Mouse (Mus musculus) kidney, embryonic 15.5 days (tissue): ENCODE measurements around the gene Ccdc116. TPM values are rescaled to one million over a fixed set of nuclear protein-coding genes. Genes with fewer than 3 reads are reported as not detected.
"Not testable (repeated sequence)": the region's sequence is repeated elsewhere in the genome, so short reads cannot be mapped to it uniquely, and the experiment has no call there.

ENCODE experiments used
- ATAC-seq: fragments of 200-750 bp; cut with Nextera tagmentation; replicated peaks from 2 replicates; pipeline ENCODE4 v1.8.0; 2017; ENCODE audit warnings: moderate TSS enrichment; ENCODE audit not compliant: low FRiP score
- H3K27ac ChIP-seq: fragments of 300-500 bp; sonication (generic); 2 replicates; pipeline ENCODE4 v1.5.1; 2015; ENCODE audit warnings: mild to moderate bottlenecking, inconsistent platforms
- H3K27me3 ChIP-seq: fragments of 300-500 bp; sonication (generic); 2 replicates; pipeline ENCODE4 v1.6.1; 2015; ENCODE audit warnings: inconsistent platforms
- H3K36me3 ChIP-seq: fragments of 300-500 bp; sonication (generic); 2 replicates; pipeline ENCODE4 v1.6.1; 2015; ENCODE audit warnings: inconsistent platforms
- H3K4me1 ChIP-seq: fragments of 300-500 bp; sonication (generic); 2 replicates; pipeline ENCODE4 v1.6.1; 2015; ENCODE audit warnings: inconsistent platforms
- H3K4me2 ChIP-seq: fragments of 300-500 bp; sonication (generic); 2 replicates; pipeline ENCODE4 v1.6.1; 2015; ENCODE audit warnings: moderate library complexity, mild to moderate bottlenecking, inconsistent platforms
- H3K4me3 ChIP-seq: fragments of 300-500 bp; sonication (generic); replicated peaks from 2 replicates; pipeline ENCODE4 v1.5.1; 2015; ENCODE audit warnings: mild to moderate bottlenecking, inconsistent platforms
- H3K9ac ChIP-seq: fragments of 300-500 bp; sonication (generic); 2 replicates; pipeline ENCODE4 v1.6.1; 2015; ENCODE audit warnings: mild to moderate bottlenecking, inconsistent platforms
- H3K9me3 ChIP-seq: fragments of 300-500 bp; sonication (generic); replicated peaks from 2 replicates; pipeline ENCODE4 v1.6.1; 2016; ENCODE audit warnings: inconsistent platforms
- WGBS: fragments of 180-500 bp; shearing (Covaris S2); methylation state at CpG from one replicate; pipeline ENCODE4 v1.1.7; 2015; ENCODE audit warnings: mixed read lengths; 5-methylcytosine and 5-hydroxymethylcytosine counted together
- polyA plus RNA-seq: library from polyadenylated mRNA; unstranded; fragments of >200 nt; fragmentation: Nextera tagmentation; extraction: Ambion mirVana; gene quantifications from 2 replicates; pipeline ENCODE4 v1.2.1, GENCODE M21; 2015

Gene Ccdc116
- polyA plus RNA-seq: 0.53 and 0.60 TPM in 2 replicates

DNA sequence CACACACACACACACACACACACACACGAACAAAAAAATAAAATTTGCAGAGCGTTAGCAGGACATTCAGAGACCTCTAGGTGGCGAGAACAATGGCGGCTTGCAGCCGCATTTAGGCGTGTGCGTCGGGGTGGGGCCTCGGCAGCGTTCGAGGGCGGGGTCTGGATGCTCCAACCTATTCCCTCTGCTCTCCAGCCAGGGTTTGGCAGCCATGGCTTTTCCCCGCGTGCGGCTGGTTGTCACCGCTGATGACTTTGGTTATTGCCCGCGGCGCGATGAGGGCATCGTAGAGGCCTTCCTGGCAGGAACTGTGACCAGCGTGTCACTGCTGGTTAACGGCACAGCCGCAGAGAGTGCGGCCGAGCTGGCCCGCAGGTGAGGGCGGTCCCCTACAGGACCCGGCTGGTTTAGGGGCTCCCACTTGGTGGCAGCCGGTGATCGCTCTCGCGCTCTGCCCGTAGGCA lies at the start of gene Ccdc116:
TSS of gene Ccdc116 (minus strand) at position 458 of the 464 bp plus-strand sequence.
- H3K9ac ChIP-seq: peak within 1 kb of the TSS; percentile 53
- peak; percentile 78 for ATAC-seq
- under 1% methylated on average over 34 of the region's 34 CpGs for WGBS
- peak within 1 kb of the TSS; percentile 64 for H3K4me3 ChIP-seq
- H3K36me3 ChIP-seq: peaks cover 11% of the 10 kb centered on the region
- peaks cover 3% of the 10 kb centered on the region for H3K27me3 ChIP-seq
- H3K9me3 ChIP-seq: no peaks in the 10 kb centered on the region
- peak within 1 kb of the TSS; percentile 100 for H3K4me2 ChIP-seq
- H3K4me1 ChIP-seq: peaks cover 16% of the 10 kb centered on the region
- no peak within 1 kb of the TSS for H3K27ac ChIP-seq

DNA sequence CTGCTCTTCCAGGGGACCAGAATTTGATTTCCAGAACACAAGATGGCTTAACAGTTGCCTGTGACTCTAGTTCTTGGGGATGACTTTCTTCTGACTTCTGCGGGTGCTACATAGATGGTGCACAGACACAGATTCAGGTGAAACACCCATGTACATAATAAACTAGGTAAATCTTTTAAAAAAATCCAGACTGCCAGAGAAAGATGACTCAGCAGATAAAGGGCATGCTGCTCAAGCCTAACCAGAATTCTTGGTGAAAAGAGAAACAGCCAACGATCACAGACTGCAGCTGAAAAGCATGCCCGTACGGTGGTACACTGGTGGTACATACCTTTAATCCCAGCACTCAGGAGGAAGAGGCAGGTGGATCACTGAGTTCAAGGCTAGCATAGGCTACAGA lies 46.8 kb upstream of the Ccdc116 start:
- 97% methylated on average over 4 of the region's 4 CpGs for WGBS
- Histone ChIP-seq H3K9me3 (no peaks in the 10 kb centered on the region), H3K4me1 (no peaks in the 10 kb centered on the region), H3K27ac (no peak overlapping the region), H3K27me3 (no peaks in the 10 kb centered on the region), H3K36me3 (peaks cover 38% of the 10 kb centered on the region; the same call in 1 of the 2 replicates), H3K9ac (no peak overlapping the region), H3K4me3 (no peak overlapping the region), H3K4me2 (no peak overlapping the region)
- no peak for ATAC-seq

DNA sequence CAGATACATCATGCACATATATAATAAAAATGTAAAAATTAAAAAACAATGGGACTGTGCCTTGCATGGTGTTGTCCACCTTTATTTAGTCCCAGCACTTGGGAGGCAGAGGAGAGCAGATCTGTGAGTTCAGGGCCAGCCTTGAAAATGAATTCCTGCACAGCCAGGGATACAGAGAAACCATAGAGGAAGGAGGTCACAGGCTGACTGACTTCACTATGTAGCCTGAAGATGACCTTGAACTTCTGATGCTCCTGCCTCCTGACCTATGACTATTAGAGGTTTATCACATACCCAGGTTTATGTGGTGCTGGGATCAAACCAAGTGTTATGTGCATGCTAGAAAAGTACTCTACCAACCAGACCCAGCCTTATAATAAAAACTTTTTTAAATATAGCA lies 38.4 kb upstream of the Ccdc116 start:
- peaks cover 32% of the 10 kb centered on the region for H3K36me3 ChIP-seq
- no peaks in the 10 kb centered on the region for H3K27me3 ChIP-seq
- H3K27ac ChIP-seq: no peak overlapping the region
- no peak overlapping the region for H3K9ac ChIP-seq
- no peak overlapping the region for H3K4me3 ChIP-seq
- no peaks in the 10 kb centered on the region for H3K4me1 ChIP-seq
- no peak for ATAC-seq
- no peak overlapping the region for H3K4me2 ChIP-seq
- H3K9me3 ChIP-seq: no peaks in the 10 kb centered on the region

GRCm38 (mm10) chr16:17183003-17183402 lies 36.0 kb upstream of the Ccdc116 start:
- Histone ChIP-seq H3K4me3 (no peak overlapping the region), H3K36me3 (peaks cover 32% of the 10 kb centered on the region), H3K27ac (no peak overlapping the region), H3K27me3 (no peaks in the 10 kb centered on the region), H3K4me2 (no peak overlapping the region), H3K4me1 (no peaks in the 10 kb centered on the region), H3K9me3 (no peaks in the 10 kb centered on the region), H3K9ac (no peak overlapping the region)
- 79% methylated on average over 3 of the region's 3 CpGs for WGBS
- no peak for ATAC-seq

GRCm38 (mm10) chr16:17182136-17182535 lies 35.1 kb upstream of the Ccdc116 start:
- 74% methylated on average over 2 of the region's 2 CpGs for WGBS

GRCm38 (mm10) chr16:17181382-17181781 lies 34.4 kb upstream of the Ccdc116 start:
- no peak overlapping the region for H3K27ac ChIP-seq
- H3K4me2 ChIP-seq: no peak overlapping the region
- H3K27me3 ChIP-seq: no peaks in the 10 kb centered on the region
- no peak overlapping the region for H3K9ac ChIP-seq
- peaks cover 36% of the 10 kb centered on the region for H3K36me3 ChIP-seq
- H3K4me1 ChIP-seq: no peaks in the 10 kb centered on the region
- no peak overlapping the region for H3K4me3 ChIP-seq
- 86% methylated on average over 4 of the region's 4 CpGs for WGBS
- no peaks in the 10 kb centered on the region for H3K9me3 ChIP-seq
- no peak for ATAC-seq

More at GRCm38 (mm10) chr16:17182136-17182535, 35.1 kb upstream of the Ccdc116 start:
- H3K4me3 ChIP-seq: no peak overlapping the region
- ATAC-seq: no peak
- no peak overlapping the region for H3K4me2 ChIP-seq
- peaks cover 37% of the 10 kb centered on the region for H3K36me3 ChIP-seq
- no peaks in the 10 kb centered on the region for H3K27me3 ChIP-seq
- no peak overlapping the region for H3K27ac ChIP-seq
- H3K9me3 ChIP-seq: no peaks in the 10 kb centered on the region
- no peak overlapping the region for H3K9ac ChIP-seq
- H3K4me1 ChIP-seq: no peaks in the 10 kb centered on the region

DNA sequence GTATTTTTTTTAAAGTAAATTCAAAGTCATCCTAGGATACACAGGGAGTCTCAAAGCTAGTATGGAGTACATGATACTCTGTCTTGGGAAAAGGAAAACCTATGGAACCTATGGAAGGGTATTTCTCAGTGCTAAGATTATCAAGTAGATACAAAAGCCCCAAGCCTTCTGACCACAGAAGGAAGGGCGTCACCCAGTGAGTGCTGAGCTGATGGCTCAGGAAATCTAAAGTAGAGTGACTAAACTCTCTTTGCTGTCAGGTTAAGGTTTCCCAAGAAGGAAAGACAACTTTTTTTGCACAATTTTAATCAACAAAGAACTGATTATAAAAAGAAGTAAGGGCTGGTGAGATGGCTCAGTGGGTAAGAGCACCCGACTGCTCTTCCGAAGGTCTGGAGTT lies 32.7 kb upstream of the Ccdc116 start:
- no peak overlapping the region for H3K27ac ChIP-seq
- H3K9ac ChIP-seq: no peak overlapping the region
- ATAC-seq: no peak
- no peaks in the 10 kb centered on the region for H3K9me3 ChIP-seq
- H3K4me1 ChIP-seq: no peaks in the 10 kb centered on the region
- H3K27me3 ChIP-seq: no peaks in the 10 kb centered on the region
- no peak overlapping the region for H3K4me2 ChIP-seq
- no peak overlapping the region for H3K4me3 ChIP-seq
- WGBS: 95% methylated on average over 3 of the region's 3 CpGs
- peaks cover 37% of the 10 kb centered on the region for H3K36me3 ChIP-seq

- no peak for ATAC-seq
- Histone ChIP-seq H3K4me3 (no peak overlapping the region), H3K27me3 (no peaks in the 10 kb centered on the region), H3K4me1 (no peaks in the 10 kb centered on the region), H3K27ac (no peak overlapping the region), H3K36me3 (peaks cover 50% of the 10 kb centered on the region), H3K4me2 (no peak overlapping the region), H3K9me3 (no peaks in the 10 kb centered on the region), H3K9ac (no peak overlapping the region)
- WGBS: 94% methylated on average over 1 of the region's 1 CpGs
Measured at GRCm38 (mm10) chr16:17177623-17178170, 30.7 kb upstream of the Ccdc116 start.

DNA sequence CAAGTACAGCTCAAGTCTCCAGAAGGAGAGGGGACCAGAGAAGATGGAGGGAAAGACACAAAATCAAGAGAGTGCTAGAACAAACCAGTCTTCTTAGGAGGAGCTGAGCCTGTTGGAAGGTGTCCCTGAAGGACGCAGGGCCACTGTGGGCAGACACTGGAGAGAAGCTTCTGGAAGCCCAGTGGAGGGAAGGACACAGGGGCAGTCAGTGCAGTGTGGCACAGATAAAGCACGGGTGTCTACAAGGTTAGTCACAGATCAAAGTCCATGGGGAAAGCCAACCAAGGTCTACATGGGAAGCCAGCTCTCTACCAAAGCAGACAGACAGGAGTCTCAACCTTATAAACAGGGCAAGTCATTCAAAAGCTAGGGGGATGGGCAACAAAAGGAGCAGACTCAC lies 28.7 kb upstream of the Ccdc116 start:
- Histone ChIP-seq H3K4me1 (no peaks in the 10 kb centered on the region), H3K27me3 (no peaks in the 10 kb centered on the region), H3K9me3 (no peaks in the 10 kb centered on the region), H3K4me2 (no peak overlapping the region), H3K27ac (no peak overlapping the region), H3K9ac (no peak overlapping the region), H3K4me3 (no peak overlapping the region), H3K36me3 (peaks cover 69% of the 10 kb centered on the region)
- WGBS: 85% methylated on average over 2 of the region's 2 CpGs
- ATAC-seq: no peak

- WGBS: 91% methylated on average over 5 of the region's 5 CpGs
- Histone ChIP-seq H3K27me3 (no peaks in the 10 kb centered on the region), H3K9ac (no peak overlapping the region), H3K27ac (no peak overlapping the region), H3K4me2 (no peak overlapping the region), H3K4me1 (no peaks in the 10 kb centered on the region), H3K4me3 (no peak overlapping the region), H3K36me3 (peaks cover 84% of the 10 kb centered on the region), H3K9me3 (no peaks in the 10 kb centered on the region)
- no peak for ATAC-seq
Measured at GRCm38 (mm10) chr16:17168049-17168448, 21.0 kb upstream of the Ccdc116 start.

DNA sequence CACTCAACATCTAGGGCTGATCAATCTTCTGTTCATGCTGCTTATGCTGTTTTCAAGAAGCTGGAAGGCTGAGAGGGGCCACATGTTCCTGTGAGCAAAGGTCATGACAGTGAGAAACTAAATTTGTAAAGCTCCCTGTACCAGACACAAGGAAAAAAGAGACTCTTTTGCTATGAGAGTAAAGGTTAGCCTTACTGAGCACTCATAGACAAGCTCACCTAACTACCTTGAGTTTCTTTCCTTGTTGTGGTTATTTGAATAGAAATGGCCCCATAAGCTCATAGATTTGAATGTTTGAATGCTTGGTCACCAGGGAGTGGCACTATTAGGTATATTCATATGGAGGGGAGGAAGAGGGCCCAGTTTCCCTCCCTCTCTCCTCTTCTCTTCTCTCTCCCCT lies 20.1 kb upstream of the Ccdc116 start:
- Histone ChIP-seq H3K4me2 (no peak overlapping the region), H3K36me3 (peaks cover 83% of the 10 kb centered on the region), H3K9me3 (no peaks in the 10 kb centered on the region), H3K9ac (no peak overlapping the region), H3K27ac (no peak overlapping the region), H3K27me3 (no peaks in the 10 kb centered on the region), H3K4me1 (no peaks in the 10 kb centered on the region), H3K4me3 (no peak overlapping the region)
- no peak for ATAC-seq

DNA sequence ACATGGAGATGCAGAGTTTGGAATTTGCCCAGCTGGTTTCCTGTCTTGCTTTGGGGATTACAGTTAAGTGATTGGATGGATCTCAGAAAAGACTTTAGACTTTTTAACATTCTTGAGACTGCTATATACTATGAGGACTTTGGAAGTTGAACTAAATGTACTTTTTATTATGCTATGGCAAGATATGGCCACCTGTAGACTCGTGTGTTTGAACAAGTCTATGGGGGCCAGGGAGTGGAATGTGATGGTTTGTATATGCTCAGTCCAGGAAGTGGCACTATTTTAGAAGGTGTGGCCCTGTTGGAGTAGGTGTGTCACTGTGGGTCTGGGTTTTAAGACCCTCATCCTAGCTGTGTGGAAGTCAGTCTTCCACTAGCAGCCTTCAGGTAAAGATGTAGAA lies 18.4 kb upstream of the Ccdc116 start:
- H3K9ac ChIP-seq, H3K27me3 ChIP-seq, H3K27ac ChIP-seq, H3K4me1 ChIP-seq, H3K4me3 ChIP-seq, H3K4me2 ChIP-seq, ATAC-seq, H3K9me3 ChIP-seq: not testable (repeated sequence)
- 98% methylated on average over 1 of the region's 1 CpGs for WGBS
- peaks cover 70% of the 10 kb centered on the region for H3K36me3 ChIP-seq

DNA sequence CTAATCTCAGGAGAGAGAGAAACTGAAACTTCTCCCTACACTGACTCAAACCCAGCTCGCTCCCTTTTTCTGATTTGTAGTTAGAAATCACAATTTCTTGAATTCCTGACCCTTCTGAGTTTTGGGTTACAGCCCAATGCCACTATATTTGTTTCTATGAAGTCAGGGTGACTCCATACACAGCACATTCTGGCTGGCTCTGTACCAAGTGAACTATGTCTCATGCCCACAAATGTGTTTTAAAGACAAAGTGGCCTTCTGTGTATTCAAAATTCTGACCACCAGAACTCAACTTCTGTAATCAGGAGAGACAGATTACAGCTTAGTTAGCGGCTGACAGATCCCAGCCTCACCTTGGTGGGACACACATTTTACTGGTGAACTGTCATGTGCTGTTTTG lies 7.3 kb upstream of the Ccdc116 start:
- 95% methylated on average over 2 of the region's 2 CpGs for WGBS
- H3K27ac ChIP-seq: no peak overlapping the region
- H3K4me3 ChIP-seq: no peak overlapping the region
- peaks cover 80% of the 10 kb centered on the region for H3K36me3 ChIP-seq
- no peak overlapping the region for H3K9ac ChIP-seq
- ATAC-seq: no peak
- no peak overlapping the region for H3K4me2 ChIP-seq
- no peaks in the 10 kb centered on the region for H3K4me1 ChIP-seq
- H3K9me3 ChIP-seq: no peaks in the 10 kb centered on the region
- H3K27me3 ChIP-seq: no peaks in the 10 kb centered on the region
